Mouse (Mus musculus): ENCODE results near the gene Mrpl24.
"Not testable (repeated sequence)": the region's sequence is repeated elsewhere in the genome, so short reads cannot be mapped to it uniquely, and the experiment has no call there.

DNA sequence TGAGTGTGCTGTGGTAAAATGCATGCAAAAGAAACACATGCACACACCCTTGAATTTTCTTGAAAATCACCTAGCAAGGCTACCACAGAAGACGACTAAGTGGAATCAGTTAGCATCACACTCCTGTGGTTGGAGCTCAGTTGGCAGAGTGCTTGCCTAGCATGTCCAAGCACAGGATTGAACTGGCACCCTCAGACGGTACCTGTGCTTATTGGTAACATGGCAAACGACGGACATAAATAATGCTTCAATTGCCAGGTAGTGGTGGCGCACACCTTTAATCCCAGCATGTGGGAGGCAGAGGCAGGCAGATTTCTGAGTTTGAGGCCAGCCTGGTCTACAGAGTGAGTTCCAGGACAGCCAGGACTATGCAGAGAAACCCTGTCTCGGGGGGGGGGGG, 17.3 kb upstream of the Mrpl24 start:
- not testable (repeated sequence) for TF ChIP-seq POLR2A (IDR thresholded peaks at IDR 0.05; ENCODE audit: low read depth, low read length); CTCF (conservative IDR thresholded peaks at IDR 0.05; ENCODE audit: insufficient read depth, insufficient read length, low read depth, low read length)

All from kidney, adult 2 months (tissue).